Mouse (Mus musculus): Measurements from ENCODE around the gene Armh3. TPM values are rescaled to one million over a fixed set of nuclear protein-coding genes. Genes with fewer than 3 reads are reported as not detected.

Gene Armh3
- polyA plus RNA-seq, 1 experiment from 2014 or later = 7.5 TPM

- TF ChIP-seq CTCF (IDR thresholded peaks at IDR 0.05; ENCODE audit: low read depth) = no peak
- no peaks in the 10 kb centered on the region for H3K4me1 ChIP-seq (replicated peaks; ENCODE audit: control insufficient read depth, insufficient read depth)
- no peak for ATAC-seq (ENCODE audit: low FRiP score, low TSS enrichment)
- no peak overlapping the region for H3K4me2 ChIP-seq (replicated peaks; ENCODE audit: low read depth)
- no peak overlapping the region for H3K9ac ChIP-seq (ENCODE audit: low read length)
- no peaks in the 10 kb centered on the region for H3K36me3 ChIP-seq (ENCODE audit: control insufficient read depth, insufficient read depth, low read length)
- no peak overlapping the region for H3K27ac ChIP-seq (replicated peaks)
- H3K4me3 ChIP-seq (ENCODE audit: low read depth, low read length) = no peak overlapping the region
- WGBS = 36% methylated on average over 10 of the region's 10 CpGs
- no peak for DNase-seq (ENCODE audit: low spot score)
- no peaks in the 10 kb centered on the region for H3K9me3 ChIP-seq (ENCODE audit: control insufficient read depth, low read length)
- no peaks in the 10 kb centered on the region for H3K27me3 ChIP-seq (ENCODE audit: control insufficient read depth, insufficient read depth, low read length)
Measured at GRCm38 (mm10) chr19:45843424-45843823, 154.9 kb downstream of the Armh3 start.

- TF ChIP-seq CTCF (IDR thresholded peaks at IDR 0.05; ENCODE audit: low read depth) (no peak), EP300 (optimal IDR thresholded peaks at IDR 0.05) (no peak)
- H3K27me3 ChIP-seq (ENCODE audit: control insufficient read depth, insufficient read depth, low read length) = no peaks in the 10 kb centered on the region
- no peak for DNase-seq (ENCODE audit: low spot score)
- 53% methylated on average over 12 of the region's 12 CpGs for WGBS
- H3K4me2 ChIP-seq (replicated peaks; ENCODE audit: low read depth) = no peak overlapping the region
- H3K36me3 ChIP-seq (ENCODE audit: control insufficient read depth, insufficient read depth, low read length) = no peaks in the 10 kb centered on the region
- peak overlapping the region; percentile 86 for H3K27ac ChIP-seq (replicated peaks)
- no peaks in the 10 kb centered on the region for H3K4me1 ChIP-seq (replicated peaks; ENCODE audit: control insufficient read depth, insufficient read depth)
- H3K9ac ChIP-seq (ENCODE audit: low read length) = no peak overlapping the region
- ATAC-seq (ENCODE audit: low FRiP score, low TSS enrichment) = peak; percentile 59; the same call in 1 of the 2 replicates
- no peaks in the 10 kb centered on the region for H3K9me3 ChIP-seq (ENCODE audit: control insufficient read depth, low read length)
- H3K4me3 ChIP-seq (ENCODE audit: low read depth, low read length) = no peak overlapping the region
Measured at GRCm38 (mm10) chr19:45837050-45837994, 161.0 kb downstream of the Armh3 start.

GRCm38 (mm10) chr19:45835490-45835889 lies 162.8 kb downstream of the Armh3 start:
- DNase-seq (ENCODE audit: low spot score) (no peak), ATAC-seq (ENCODE audit: low FRiP score, low TSS enrichment) (no peak)
- no peak overlapping the region for H3K4me2 ChIP-seq (replicated peaks; ENCODE audit: low read depth)
- H3K27ac ChIP-seq (replicated peaks) = no peak overlapping the region
- H3K9ac ChIP-seq (ENCODE audit: low read length) = no peak overlapping the region
- WGBS = 79% methylated on average over 10 of the region's 10 CpGs
- H3K4me1 ChIP-seq (replicated peaks; ENCODE audit: control insufficient read depth, insufficient read depth) = no peaks in the 10 kb centered on the region
- no peaks in the 10 kb centered on the region for H3K9me3 ChIP-seq (ENCODE audit: control insufficient read depth, low read length)
- H3K36me3 ChIP-seq (ENCODE audit: control insufficient read depth, insufficient read depth, low read length) = no peaks in the 10 kb centered on the region
- TF ChIP-seq EP300 (optimal IDR thresholded peaks at IDR 0.05) (no peak), CTCF (IDR thresholded peaks at IDR 0.05; ENCODE audit: low read depth) (no peak)
- H3K27me3 ChIP-seq (ENCODE audit: control insufficient read depth, insufficient read depth, low read length) = no peaks in the 10 kb centered on the region
- H3K4me3 ChIP-seq (ENCODE audit: low read depth, low read length) = no peak overlapping the region

- Histone ChIP-seq H3K4me3 (ENCODE audit: low read depth, low read length) (no peak overlapping the region), H3K27me3 (ENCODE audit: control insufficient read depth, insufficient read depth, low read length) (no peaks in the 10 kb centered on the region), H3K27ac (replicated peaks) (no peak overlapping the region), H3K9me3 (ENCODE audit: control insufficient read depth, low read length) (no peaks in the 10 kb centered on the region), H3K9ac (ENCODE audit: low read length) (no peak overlapping the region), H3K4me2 (replicated peaks; ENCODE audit: low read depth) (no peak overlapping the region), H3K4me1 (replicated peaks; ENCODE audit: control insufficient read depth, insufficient read depth) (no peaks in the 10 kb centered on the region), H3K36me3 (ENCODE audit: control insufficient read depth, insufficient read depth, low read length) (no peaks in the 10 kb centered on the region)
- no peak for ATAC-seq (ENCODE audit: low FRiP score, low TSS enrichment)
- 71% methylated on average over 10 of the region's 10 CpGs for WGBS
- TF ChIP-seq CTCF (IDR thresholded peaks at IDR 0.05; ENCODE audit: low read depth) = no peak
- no peak for DNase-seq (ENCODE audit: low spot score)
Measured at GRCm38 (mm10) chr19:45833665-45834064, 164.6 kb downstream of the Armh3 start.

- H3K4me1 ChIP-seq (replicated peaks; ENCODE audit: control insufficient read depth, insufficient read depth) = no peaks in the 10 kb centered on the region
- DNase-seq (ENCODE audit: low spot score) = no peak
- no peaks in the 10 kb centered on the region for H3K27me3 ChIP-seq (ENCODE audit: control insufficient read depth, insufficient read depth, low read length)
- H3K36me3 ChIP-seq (ENCODE audit: control insufficient read depth, insufficient read depth, low read length) = no peaks in the 10 kb centered on the region
- no peak for ATAC-seq (ENCODE audit: low FRiP score, low TSS enrichment)
- no peak overlapping the region for H3K9ac ChIP-seq (ENCODE audit: low read length)
- H3K27ac ChIP-seq (replicated peaks) = no peak overlapping the region
- no peaks in the 10 kb centered on the region for H3K9me3 ChIP-seq (ENCODE audit: control insufficient read depth, low read length)
- TF ChIP-seq CTCF (IDR thresholded peaks at IDR 0.05; ENCODE audit: low read depth) = peak; percentile 54
- TF ChIP-seq EP300 (optimal IDR thresholded peaks at IDR 0.05) = no peak
- 29% methylated on average over 2 of the region's 2 CpGs for WGBS
- H3K4me2 ChIP-seq (replicated peaks; ENCODE audit: low read depth) = no peak overlapping the region
- H3K4me3 ChIP-seq (ENCODE audit: low read depth, low read length) = no peak overlapping the region
Measured at GRCm38 (mm10) chr19:45830679-45831078, 167.6 kb downstream of the Armh3 start.

GRCm38 (mm10) chr19:45827736-45828135 lies 170.6 kb downstream of the Armh3 start:
- H3K4me3 ChIP-seq (ENCODE audit: low read depth, low read length) = no peak overlapping the region
- WGBS = 84% methylated on average over 3 of the region's 3 CpGs
- no peaks in the 10 kb centered on the region for H3K4me1 ChIP-seq (replicated peaks; ENCODE audit: control insufficient read depth, insufficient read depth)
- TF ChIP-seq CTCF (IDR thresholded peaks at IDR 0.05; ENCODE audit: low read depth) (peak; percentile 46), EP300 (optimal IDR thresholded peaks at IDR 0.05) (no peak)
- no peak for ATAC-seq (ENCODE audit: low FRiP score, low TSS enrichment)
- no peaks in the 10 kb centered on the region for H3K36me3 ChIP-seq (ENCODE audit: control insufficient read depth, insufficient read depth, low read length)
- no peaks in the 10 kb centered on the region for H3K27me3 ChIP-seq (ENCODE audit: control insufficient read depth, insufficient read depth, low read length)
- H3K9ac ChIP-seq (ENCODE audit: low read length) = no peak overlapping the region
- H3K9me3 ChIP-seq (ENCODE audit: control insufficient read depth, low read length) = no peaks in the 10 kb centered on the region
- DNase-seq (ENCODE audit: low spot score) = no peak
- H3K27ac ChIP-seq (replicated peaks) = no peak overlapping the region
- H3K4me2 ChIP-seq (replicated peaks; ENCODE audit: low read depth) = no peak overlapping the region
